Mouse (Mus musculus): Measurements from ENCODE around the gene Ebpl. TPM values are rescaled to one million over a fixed set of nuclear protein-coding genes. Genes with fewer than 3 reads are reported as not detected.
A peak's percentile ranks its signal among the peaks of the same experiment; 100 is the strongest.

The Ebpl gene
- polyA plus RNA-seq, 1 experiment from 2014 or later = 13.8 TPM

DNA sequence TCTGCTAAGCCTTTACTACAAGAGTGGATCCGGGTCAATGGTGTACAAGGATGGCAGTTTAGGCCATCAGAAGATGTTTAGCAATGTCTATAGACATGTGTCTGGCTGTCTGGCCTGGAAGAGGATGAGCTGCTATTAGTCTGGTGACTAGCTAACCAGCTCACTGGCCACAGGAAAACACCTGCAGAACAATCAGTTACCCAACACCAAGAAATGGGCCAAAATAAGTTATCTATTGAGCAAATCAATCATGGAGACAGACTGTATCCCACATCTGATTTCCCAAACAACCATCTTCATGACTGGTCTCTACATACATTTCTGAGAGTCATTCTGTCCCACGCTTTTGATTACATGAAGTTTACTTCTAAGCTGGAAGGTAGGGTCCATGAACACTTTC is 3.5 kb upstream of the Ebpl start:
- no peak overlapping the region for H3K9ac ChIP-seq (ENCODE audit: low read depth, low read length)
- H3K36me3 ChIP-seq (ENCODE audit: control insufficient read depth, insufficient read depth, low read length) = peaks cover 7% of the 10 kb centered on the region
- no peaks in the 10 kb centered on the region for H3K27me3 ChIP-seq (replicated peaks; ENCODE audit: control insufficient read depth, insufficient read depth, low read length)
- no peak overlapping the region for H3K27ac ChIP-seq (ENCODE audit: low read depth, low read length)
- no peak for ATAC-seq
- no peak overlapping the region for H3K4me2 ChIP-seq (ENCODE audit: low read length)
- WGBS = 94% methylated on average over 2 of the region's 2 CpGs
- H3K9me3 ChIP-seq (ENCODE audit: control insufficient read depth, low read length) = no peaks in the 10 kb centered on the region
- peaks cover 6% of the 10 kb centered on the region for H3K4me1 ChIP-seq (ENCODE audit: control insufficient read depth, insufficient read depth, low read depth, low read length)
- no peak overlapping the region for H3K4me3 ChIP-seq (ENCODE audit: low read length)

DNA sequence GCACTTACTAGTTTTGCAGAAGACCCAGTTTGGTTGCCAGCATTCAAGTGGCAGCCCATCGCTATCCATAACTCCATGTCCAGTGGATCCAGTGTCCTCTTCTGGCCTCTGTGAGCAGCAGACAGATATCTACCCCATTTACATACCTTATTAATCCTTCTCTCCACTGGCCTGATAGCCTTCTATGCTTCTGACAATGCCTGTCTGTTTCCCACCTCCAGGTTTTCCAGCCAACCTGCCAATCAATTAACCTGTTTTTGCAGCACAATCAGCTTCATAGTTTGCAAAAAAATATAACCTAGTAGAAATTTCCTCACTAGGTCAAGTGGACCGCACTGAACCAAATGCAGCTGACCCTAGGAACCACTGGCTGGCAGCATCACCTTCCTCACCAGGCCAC is 2.0 kb upstream of the Ebpl start:
- H3K4me2 ChIP-seq (ENCODE audit: low read length) = no peak overlapping the region

DNA sequence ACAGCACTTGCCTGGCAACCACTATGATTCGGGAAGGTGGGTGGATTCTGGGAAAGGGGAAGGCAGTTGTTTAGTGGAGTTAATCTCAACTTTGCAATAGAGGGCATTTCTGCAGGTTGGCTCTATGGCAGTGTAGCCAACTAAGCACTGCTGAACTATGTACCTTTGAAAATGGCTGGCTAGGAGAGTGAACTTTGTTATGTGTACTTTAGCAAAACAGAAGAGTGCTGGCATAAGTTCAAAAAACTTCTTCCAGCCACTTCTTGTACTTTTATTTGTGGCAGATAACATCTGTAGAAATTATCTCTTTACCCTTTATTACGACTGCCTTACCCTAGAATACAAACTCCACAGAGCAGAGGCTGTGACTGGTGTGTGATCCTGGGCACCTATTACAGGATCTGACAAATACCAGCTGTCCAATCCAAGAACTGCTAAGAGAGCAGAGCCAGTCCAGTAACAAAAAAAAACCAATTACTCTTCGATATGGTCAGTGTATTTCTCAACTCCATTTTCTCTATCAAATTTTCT is 807 bp upstream of the Ebpl start:
- Histone ChIP-seq H3K9me3 (ENCODE audit: control insufficient read depth, low read length) (no peaks in the 10 kb centered on the region), H3K27me3 (replicated peaks; ENCODE audit: control insufficient read depth, insufficient read depth, low read length) (no peaks in the 10 kb centered on the region), H3K4me1 (ENCODE audit: control insufficient read depth, insufficient read depth, low read depth, low read length) (peaks cover 6% of the 10 kb centered on the region), H3K27ac (ENCODE audit: low read depth, low read length) (no peak overlapping the region; the same call in 1 of the 2 replicates), H3K9ac (ENCODE audit: low read depth, low read length) (peak overlapping the region; percentile 77; the same call in 1 of the 2 replicates), H3K4me3 (ENCODE audit: low read length) (peak overlapping the region; percentile 59; the same call in 1 of the 2 replicates), H3K36me3 (ENCODE audit: control insufficient read depth, insufficient read depth, low read length) (no peaks in the 10 kb centered on the region; the same call in 1 of the 2 replicates), H3K4me2 (ENCODE audit: low read length) (peak overlapping the region; percentile 59)
- WGBS = 65% methylated on average over 3 of the region's 3 CpGs
- ATAC-seq = no peak

More for the DNA sequence above, 2.0 kb upstream of the Ebpl start:
- ATAC-seq = no peak
- 93% methylated on average over 2 of the region's 2 CpGs for WGBS
- no peak overlapping the region for H3K4me3 ChIP-seq (ENCODE audit: low read length)
- peaks cover 5% of the 10 kb centered on the region for H3K36me3 ChIP-seq (ENCODE audit: control insufficient read depth, insufficient read depth, low read length)
- H3K27ac ChIP-seq (ENCODE audit: low read depth, low read length) = no peak overlapping the region
- no peaks in the 10 kb centered on the region for H3K27me3 ChIP-seq (replicated peaks; ENCODE audit: control insufficient read depth, insufficient read depth, low read length)
- H3K9ac ChIP-seq (ENCODE audit: low read depth, low read length) = no peak overlapping the region
- H3K9me3 ChIP-seq (ENCODE audit: control insufficient read depth, low read length) = no peaks in the 10 kb centered on the region
- H3K4me1 ChIP-seq (ENCODE audit: control insufficient read depth, insufficient read depth, low read depth, low read length) = peaks cover 6% of the 10 kb centered on the region

DNA sequence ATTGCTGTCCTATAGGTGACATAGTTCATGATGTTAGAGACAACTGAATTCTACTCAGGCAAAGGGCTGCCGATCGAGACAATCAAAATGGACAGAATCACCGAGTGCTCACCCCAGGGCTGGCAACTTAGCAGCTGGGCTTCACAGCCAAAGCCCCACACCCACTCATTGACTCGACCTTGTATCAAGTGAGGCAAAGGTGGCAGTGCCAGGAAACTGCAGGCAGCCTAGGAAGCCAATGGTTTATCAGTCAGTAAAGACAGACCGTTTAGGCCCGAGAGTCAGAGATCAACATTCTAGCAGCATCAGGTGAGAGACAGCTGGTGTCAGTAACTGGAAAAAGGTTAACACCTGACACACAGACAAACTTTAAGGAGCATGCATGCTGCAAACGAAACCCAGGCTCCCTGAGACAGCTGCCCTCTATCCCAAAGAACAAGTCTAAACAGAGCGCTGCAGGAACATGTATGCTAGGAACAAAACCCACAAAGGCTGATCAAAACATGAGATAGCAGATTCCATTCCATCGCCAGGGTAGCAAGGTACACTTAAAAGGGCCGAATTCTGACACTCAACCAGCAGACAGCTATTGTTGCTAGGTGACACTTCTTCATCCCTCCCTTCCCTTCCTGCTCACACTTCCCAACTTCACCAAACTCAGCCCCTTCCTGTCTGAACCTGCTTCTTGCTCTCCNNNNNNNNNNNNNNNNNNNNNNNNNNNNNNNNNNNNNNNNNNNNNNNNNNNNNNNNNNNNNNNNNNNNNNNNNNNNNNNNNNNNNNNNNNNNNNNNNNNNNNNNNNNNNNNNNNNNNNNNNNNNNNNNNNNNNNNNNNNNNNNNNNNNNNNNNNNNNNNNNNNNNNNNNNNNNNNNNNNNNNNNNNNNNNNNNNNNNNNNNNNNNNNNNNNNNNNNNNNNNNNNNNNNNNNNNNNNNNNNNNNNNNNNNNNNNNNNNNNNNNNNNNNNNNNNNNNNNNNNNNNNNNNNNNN is 5.7 kb downstream of the Ebpl start:
- no peak overlapping the region for H3K4me2 ChIP-seq (ENCODE audit: low read length)
- no peak for ATAC-seq
- H3K27me3 ChIP-seq (replicated peaks; ENCODE audit: control insufficient read depth, insufficient read depth, low read length) = no peaks in the 10 kb centered on the region
- H3K9ac ChIP-seq (ENCODE audit: low read depth, low read length) = no peak overlapping the region
- H3K4me1 ChIP-seq (ENCODE audit: control insufficient read depth, insufficient read depth, low read depth, low read length) = no peaks in the 10 kb centered on the region
- H3K9me3 ChIP-seq (ENCODE audit: control insufficient read depth, low read length) = no peaks in the 10 kb centered on the region
- WGBS = 79% methylated on average over 10 of the region's 10 CpGs
- H3K27ac ChIP-seq (ENCODE audit: low read depth, low read length) = no peak overlapping the region
- H3K36me3 ChIP-seq (ENCODE audit: control insufficient read depth, insufficient read depth, low read length) = no peaks in the 10 kb centered on the region
- no peak overlapping the region for H3K4me3 ChIP-seq (ENCODE audit: low read length)

DNA sequence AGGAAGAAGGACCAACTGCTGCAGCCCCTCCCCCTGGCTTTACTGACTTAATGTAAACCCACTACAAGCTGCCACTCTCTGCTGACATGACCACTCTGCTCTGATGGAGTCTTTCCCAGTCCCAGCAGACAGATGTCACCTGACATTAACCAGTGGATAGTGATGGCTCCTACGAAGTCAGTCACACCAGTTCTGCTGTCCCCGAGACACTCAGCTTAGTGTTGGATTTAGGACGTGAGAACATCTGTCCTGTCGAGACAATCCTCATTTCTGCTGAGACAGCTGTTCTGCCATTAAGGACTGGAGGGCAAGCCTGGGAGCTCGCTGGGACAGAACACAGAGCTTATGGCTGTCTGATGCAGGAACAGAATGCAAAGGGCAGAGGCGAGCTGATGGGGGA is 9.4 kb downstream of the Ebpl start:
- Histone ChIP-seq H3K4me3 (ENCODE audit: low read length) (no peak overlapping the region), H3K36me3 (ENCODE audit: control insufficient read depth, insufficient read depth, low read length) (no peaks in the 10 kb centered on the region), H3K9me3 (ENCODE audit: control insufficient read depth, low read length) (no peaks in the 10 kb centered on the region), H3K4me2 (ENCODE audit: low read length) (no peak overlapping the region), H3K4me1 (ENCODE audit: control insufficient read depth, insufficient read depth, low read depth, low read length) (no peaks in the 10 kb centered on the region), H3K27ac (ENCODE audit: low read depth, low read length) (no peak overlapping the region), H3K27me3 (replicated peaks; ENCODE audit: control insufficient read depth, insufficient read depth, low read length) (no peaks in the 10 kb centered on the region), H3K9ac (ENCODE audit: low read depth, low read length) (no peak overlapping the region)
- no peak for ATAC-seq
- WGBS = 60% methylated on average over 6 of the region's 6 CpGs

DNA sequence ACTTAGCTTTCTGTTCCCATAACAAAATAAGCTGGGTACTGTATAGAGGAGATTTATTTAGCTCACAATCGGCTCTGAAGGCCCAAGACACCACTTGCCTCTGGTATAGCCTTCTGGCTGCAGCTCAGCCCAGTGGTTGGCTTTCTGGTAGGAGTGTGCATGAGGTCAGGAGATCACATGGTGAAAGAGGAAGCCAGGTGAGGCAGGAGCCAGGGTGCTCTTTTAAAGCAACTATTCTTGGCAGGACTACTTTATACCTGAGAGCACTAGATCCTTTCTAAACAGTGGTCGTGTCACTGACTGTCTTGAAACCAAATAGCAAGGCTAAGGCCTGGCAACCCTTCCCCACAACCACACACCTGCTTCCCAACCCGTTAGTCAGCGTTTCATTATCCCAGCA is 10.4 kb downstream of the Ebpl start:
- Histone ChIP-seq H3K36me3 (ENCODE audit: control insufficient read depth, insufficient read depth, low read length) (no peaks in the 10 kb centered on the region), H3K4me3 (ENCODE audit: low read length) (no peak overlapping the region), H3K9ac (ENCODE audit: low read depth, low read length) (no peak overlapping the region), H3K4me1 (ENCODE audit: control insufficient read depth, insufficient read depth, low read depth, low read length) (no peaks in the 10 kb centered on the region), H3K27me3 (replicated peaks; ENCODE audit: control insufficient read depth, insufficient read depth, low read length) (no peaks in the 10 kb centered on the region), H3K4me2 (ENCODE audit: low read length) (no peak overlapping the region), H3K9me3 (ENCODE audit: control insufficient read depth, low read length) (no peaks in the 10 kb centered on the region), H3K27ac (ENCODE audit: low read depth, low read length) (no peak overlapping the region)
- ATAC-seq = no peak
- WGBS = 89% methylated on average over 4 of the region's 4 CpGs

DNA sequence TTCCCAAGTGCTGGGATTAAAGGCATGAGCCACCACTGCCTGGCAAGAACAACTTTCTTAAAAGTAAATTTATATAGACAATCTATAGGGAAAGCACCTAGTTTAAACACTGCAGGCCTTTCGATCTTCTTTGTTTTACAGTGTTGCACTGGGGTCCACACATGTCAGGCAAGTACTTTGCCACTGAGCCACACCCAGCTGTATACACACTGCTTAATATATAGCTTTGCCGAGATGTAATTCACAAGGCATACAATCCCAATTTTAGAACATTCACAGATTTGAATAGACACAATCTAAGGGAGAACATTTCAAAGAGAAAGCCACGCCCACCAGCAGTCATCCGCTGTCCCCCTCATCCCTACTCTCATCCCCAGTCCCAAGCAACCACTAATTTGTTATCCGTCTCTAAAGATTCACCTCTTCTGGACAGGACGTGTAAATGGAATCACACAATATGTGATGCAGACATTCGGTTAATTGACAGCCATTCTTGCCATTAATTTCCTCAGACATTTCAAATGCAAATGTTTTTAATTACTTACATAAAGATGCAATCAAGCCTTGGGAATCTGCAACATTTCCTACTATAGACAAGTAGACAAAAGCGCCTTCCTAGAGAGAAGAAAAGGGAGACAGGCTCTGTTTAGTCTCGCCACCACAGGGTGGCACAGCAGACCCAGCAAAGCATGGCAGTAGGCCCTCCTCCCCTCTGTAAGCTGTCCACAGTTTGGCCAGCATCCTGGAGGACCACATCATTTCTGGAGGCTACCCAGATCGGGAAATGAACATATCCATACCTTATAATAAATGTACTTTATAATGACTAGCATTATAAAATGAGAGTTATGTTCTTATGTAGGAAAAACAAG is 13.2 kb downstream of the Ebpl start:
- Histone ChIP-seq H3K36me3 (ENCODE audit: control insufficient read depth, insufficient read depth, low read length) (no peaks in the 10 kb centered on the region), H3K4me1 (ENCODE audit: control insufficient read depth, insufficient read depth, low read depth, low read length) (no peaks in the 10 kb centered on the region), H3K27ac (ENCODE audit: low read depth, low read length) (no peak overlapping the region), H3K9me3 (ENCODE audit: control insufficient read depth, low read length) (no peaks in the 10 kb centered on the region), H3K9ac (ENCODE audit: low read depth, low read length) (no peak overlapping the region), H3K27me3 (replicated peaks; ENCODE audit: control insufficient read depth, insufficient read depth, low read length) (no peaks in the 10 kb centered on the region), H3K4me3 (ENCODE audit: low read length) (no peak overlapping the region), H3K4me2 (ENCODE audit: low read length) (no peak overlapping the region)
- WGBS = 49% methylated on average over 10 of the region's 10 CpGs
- ATAC-seq = peak; percentile 92

DNA sequence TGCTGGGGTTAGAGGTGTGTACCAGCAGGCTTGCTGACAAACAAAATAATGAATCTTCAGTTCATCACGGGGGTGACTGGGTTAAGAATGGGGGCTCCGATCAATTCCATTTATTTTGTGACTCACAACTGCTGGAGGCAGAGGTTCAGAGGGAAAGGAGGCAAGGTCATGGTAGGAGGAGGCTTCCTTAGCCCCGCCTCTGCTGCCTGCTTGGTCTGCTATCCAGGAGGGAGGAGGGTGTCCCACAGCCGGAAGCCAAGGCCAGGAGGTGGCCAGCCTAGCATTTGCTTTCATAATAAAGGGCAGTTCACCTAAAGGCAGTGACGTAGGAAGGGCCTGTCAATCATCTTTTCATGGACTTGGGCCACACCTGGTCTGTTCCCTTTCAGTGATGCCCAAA is 15.6 kb downstream of the Ebpl start:
- Histone ChIP-seq H3K27ac (ENCODE audit: low read depth, low read length) (no peak overlapping the region), H3K4me1 (ENCODE audit: control insufficient read depth, insufficient read depth, low read depth, low read length) (no peaks in the 10 kb centered on the region), H3K36me3 (ENCODE audit: control insufficient read depth, insufficient read depth, low read length) (no peaks in the 10 kb centered on the region), H3K4me2 (ENCODE audit: low read length) (no peak overlapping the region), H3K9ac (ENCODE audit: low read depth, low read length) (no peak overlapping the region), H3K27me3 (replicated peaks; ENCODE audit: control insufficient read depth, insufficient read depth, low read length) (no peaks in the 10 kb centered on the region), H3K4me3 (ENCODE audit: low read length) (no peak overlapping the region), H3K9me3 (ENCODE audit: control insufficient read depth, low read length) (no peaks in the 10 kb centered on the region)
- ATAC-seq = no peak
- 76% methylated on average over 5 of the region's 5 CpGs for WGBS

DNA sequence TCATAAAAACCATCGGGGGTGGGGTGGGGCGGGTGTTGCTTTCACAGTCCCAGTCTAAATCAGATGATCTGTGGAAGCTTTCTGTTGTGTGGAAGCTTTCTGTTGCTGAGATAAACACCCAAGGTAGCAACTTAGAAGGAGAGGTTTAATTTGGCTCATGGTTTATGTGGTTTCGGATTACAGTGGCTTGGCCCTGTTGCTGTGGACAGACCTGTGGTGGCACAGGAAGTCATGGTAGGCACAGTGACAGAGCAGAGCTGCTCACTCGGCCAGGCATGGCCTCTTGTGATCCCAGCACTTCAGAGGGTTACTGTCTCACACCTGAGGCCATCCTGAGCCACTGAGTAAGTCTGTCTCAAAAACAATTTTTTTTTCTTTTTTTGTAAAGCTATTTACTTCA is 20.9 kb downstream of the Ebpl start:
- Histone ChIP-seq H3K36me3 (ENCODE audit: control insufficient read depth, insufficient read depth, low read length) (no peaks in the 10 kb centered on the region), H3K9ac (ENCODE audit: low read depth, low read length) (no peak overlapping the region), H3K9me3 (ENCODE audit: control insufficient read depth, low read length) (no peaks in the 10 kb centered on the region), H3K4me3 (ENCODE audit: low read length) (no peak overlapping the region), H3K27ac (ENCODE audit: low read depth, low read length) (no peak overlapping the region), H3K27me3 (replicated peaks; ENCODE audit: control insufficient read depth, insufficient read depth, low read length) (no peaks in the 10 kb centered on the region), H3K4me2 (ENCODE audit: low read length) (no peak overlapping the region), H3K4me1 (ENCODE audit: control insufficient read depth, insufficient read depth, low read depth, low read length) (no peaks in the 10 kb centered on the region)
- 89% methylated on average over 4 of the region's 4 CpGs for WGBS
- ATAC-seq = no peak

All from hindbrain, embryonic 16.5 days (tissue).